Mouse (Mus musculus) intestine, embryonic 16.5 days (tissue): ENCODE data around the gene Rmi2. TPM values are rescaled to one million over a fixed set of nuclear protein-coding genes. Genes with fewer than 3 reads are reported as not detected.

Experiments
- ATAC-seq: fragments of 200-750 bp; cut with Nextera tagmentation; 2 replicates; pipeline ENCODE4 v1.8.0; 2017; ENCODE audit warnings: moderate TSS enrichment, moderate library complexity
- H3K27ac ChIP-seq: fragments of 300-500 bp; sonication (generic); 2 replicates; pipeline ENCODE4 v1.5.1; 2014; ENCODE audit warnings: mild to moderate bottlenecking, low read length
- H3K27me3 ChIP-seq: fragments of 300-500 bp; sonication (generic); replicated peaks from 2 replicates; pipeline ENCODE4 v1.6.1; 2014; ENCODE audit warnings: low read length, control low read depth, mixed read lengths; ENCODE audit not compliant: control insufficient read depth, insufficient read depth
- H3K36me3 ChIP-seq: fragments of 300-500 bp; sonication (generic); 2 replicates; pipeline ENCODE4 v1.6.1; 2014; ENCODE audit warnings: low read length, control low read depth; ENCODE audit not compliant: control insufficient read depth, insufficient read depth
- H3K4me1 ChIP-seq: fragments of 300-500 bp; sonication (generic); 2 replicates; pipeline ENCODE4 v1.6.1; 2014; ENCODE audit warnings: low read length, control low read depth, mixed read lengths; ENCODE audit not compliant: control insufficient read depth, insufficient read depth
- H3K4me2 ChIP-seq: fragments of 300-500 bp; sonication (generic); 2 replicates; pipeline ENCODE4 v1.6.1; 2014; ENCODE audit warnings: low read depth, low read length, control low read depth
- H3K4me3 ChIP-seq: fragments of 300-500 bp; sonication (generic); 2 replicates; pipeline ENCODE4 v1.5.1; 2014; ENCODE audit warnings: mild to moderate bottlenecking, low read length
- H3K9ac ChIP-seq: fragments of 300-500 bp; sonication (generic); 2 replicates; pipeline ENCODE4 v1.6.1; 2014; ENCODE audit warnings: low read depth, low read length
- H3K9me3 ChIP-seq: fragments of 300-500 bp; sonication (generic); 2 replicates; pipeline ENCODE4 v1.6.1; 2016; ENCODE audit warnings: low read length, control low read depth; ENCODE audit not compliant: control insufficient read depth
- WGBS: fragments of 180-500 bp; shearing (Covaris S2); extraction: QIAGEN DNeasy Blood & Tissue Kit; methylation state at CpG from one replicate; pipeline ENCODE4 v1.1.7; 2014; 5-methylcytosine and 5-hydroxymethylcytosine counted together
- polyA plus RNA-seq: library from polyadenylated mRNA; unstranded; fragments of >200 nt; fragmentation: Nextera tagmentation; extraction: Ambion mirVana; gene quantifications from 2 replicates; pipeline ENCODE4 v1.2.1, GENCODE M21; 2015

Rmi2 gene
- polyA plus RNA-seq, 1 experiment from 2014 or later, result 2.4 TPM

DNA sequence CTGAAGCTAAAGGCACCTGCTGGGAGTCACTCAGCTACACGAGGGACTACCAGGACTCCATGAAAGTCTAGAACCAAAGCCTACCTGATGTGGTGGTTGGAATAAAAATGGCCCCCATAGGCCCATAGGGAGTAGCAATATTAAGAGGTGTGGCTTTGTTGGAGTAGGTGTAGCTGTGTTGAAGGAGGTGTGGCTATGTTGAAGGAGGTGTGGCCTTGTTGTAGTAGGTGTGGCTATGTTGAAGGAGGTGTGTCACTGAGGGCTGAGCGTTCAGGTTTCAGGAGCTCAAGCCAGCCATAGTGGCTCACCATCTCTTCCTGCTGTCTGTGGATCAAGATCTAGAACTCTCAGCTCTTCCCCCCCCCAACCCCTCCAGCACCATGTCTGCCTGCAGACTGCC lies 105.8 kb downstream of the Rmi2 start:
- H3K9ac ChIP-seq, result no peak overlapping the region
- ATAC-seq, result no peak
- H3K36me3 ChIP-seq, result no peaks in the 10 kb centered on the region
- no peaks in the 10 kb centered on the region for H3K9me3 ChIP-seq
- no peaks in the 10 kb centered on the region for H3K4me1 ChIP-seq
- H3K4me3 ChIP-seq, result no peak overlapping the region
- H3K27me3 ChIP-seq, result no peaks in the 10 kb centered on the region
- H3K4me2 ChIP-seq, result no peak overlapping the region
- H3K27ac ChIP-seq, result no peak overlapping the region
- 82% methylated on average over 2 of the region's 2 CpGs for WGBS

Other genes with a start within 250 kb of the Rmi2 start
- gene Socs1, start 49.5 kb upstream of the Rmi2 start, polyA plus RNA-seq, result 4.9 and 5.2 TPM in 2 replicates
- gene Tnp2, start 46.4 kb upstream of the Rmi2 start, polyA plus RNA-seq, result not detected in 2 replicates
- gene Prm3, start 44.1 kb upstream of the Rmi2 start, polyA plus RNA-seq, result not detected in 2 replicates
- not detected in 2 replicates for gene Prm2, start 38.9 kb upstream of the Rmi2 start, polyA plus RNA-seq
- 0.44 TPM in 1 of 2 replicates, not detected in the other for gene Prm1, start 29.2 kb upstream of the Rmi2 start, polyA plus RNA-seq
- gene Gm11172, start 22.1 kb upstream of the Rmi2 start, polyA plus RNA-seq, result not detected in 2 replicates
- 19.1 and 20.4 TPM in 2 replicates for gene Snn, start 225.9 kb downstream of the Rmi2 start, polyA plus RNA-seq
- 110 and 114 TPM in 2 replicates for gene Litaf, start 231.1 kb downstream of the Rmi2 start, polyA plus RNA-seq